Mouse (Mus musculus) embryonic facial prominence, embryonic 10.5 days (tissue): ENCODE results near the gene Cacna1c. TPM values are rescaled to one million over a fixed set of nuclear protein-coding genes. Genes with fewer than 3 reads are reported as not detected.

ENCODE experiments used
- DNase-seq: peaks from one replicate; pipeline ENCODE4 v3.0.0-alpha.2; 2017; ENCODE audit warnings: low spot score
- H3K27ac ChIP-seq: fragments of 300-500 bp; sonication (generic); replicated peaks from 2 replicates; pipeline ENCODE4 v1.5.1; 2016; ENCODE audit warnings: mild to moderate bottlenecking
- H3K27me3 ChIP-seq: fragments of 300-500 bp; sonication (generic); replicated peaks from 2 replicates; pipeline ENCODE4 v1.6.1; 2016; ENCODE audit warnings: low read depth, mild to moderate bottlenecking; ENCODE audit not compliant: poor library complexity, severe bottlenecking
- H3K36me3 ChIP-seq: fragments of 300-500 bp; sonication (generic); replicated peaks from 2 replicates; pipeline ENCODE4 v1.6.1; 2016; ENCODE audit warnings: mild to moderate bottlenecking, moderate library complexity
- H3K4me1 ChIP-seq: fragments of 300-500 bp; sonication (generic); 2 replicates; pipeline ENCODE4 v1.6.1; 2016
- H3K4me3 ChIP-seq: fragments of 300-500 bp; sonication (generic); 2 replicates; pipeline ENCODE4 v1.5.1; 2016; ENCODE audit warnings: mild to moderate bottlenecking, moderate library complexity
- H3K9me3 ChIP-seq: fragments of 300-500 bp; sonication (generic); 2 replicates; pipeline ENCODE4 v1.6.1; 2016; ENCODE audit warnings: mild to moderate bottlenecking
- WGBS: fragments of 180-500 bp; shearing (Covaris S2); methylation state at CpG from one replicate; pipeline ENCODE4 v1.1.7; 2016; 5-methylcytosine and 5-hydroxymethylcytosine counted together
- polyA plus RNA-seq: library from polyadenylated mRNA; unstranded; fragments of >200 nt; fragmentation: Nextera tagmentation; extraction: Ambion mirVana; gene quantifications from 2 replicates; pipeline ENCODE4 v1.2.1, GENCODE M21; 2016

The Cacna1c gene
- polyA plus RNA-seq, 1 experiment from 2014 or later, result 4.9 TPM

DNA sequence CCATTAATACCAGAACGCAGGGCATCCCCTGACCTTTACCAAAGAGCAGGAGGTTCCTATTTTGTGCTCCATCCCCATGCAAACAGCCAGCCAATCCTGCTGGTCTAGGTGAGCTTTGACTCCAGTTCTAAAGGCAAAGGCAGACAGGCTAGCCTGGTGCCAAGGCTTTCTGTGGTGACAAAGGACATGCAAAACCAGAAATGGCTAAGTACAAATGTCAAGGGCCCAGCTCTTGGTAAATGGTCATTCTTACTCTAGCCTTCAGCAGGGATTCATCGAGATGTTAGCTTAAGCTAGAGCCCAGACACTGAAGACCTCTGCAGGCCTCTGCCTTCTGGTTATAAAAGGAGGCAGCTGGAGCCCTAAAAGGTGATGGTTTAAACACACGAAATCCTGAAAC lies 269.5 kb downstream of the Cacna1c start:
- Histone ChIP-seq H3K27me3 (peaks cover 7% of the 10 kb centered on the region), H3K9me3 (no peaks in the 10 kb centered on the region), H3K4me3 (no peak overlapping the region), H3K27ac (no peak overlapping the region), H3K4me1 (peaks cover 71% of the 10 kb centered on the region), H3K36me3 (no peaks in the 10 kb centered on the region)
- WGBS, result 73% methylated on average over 3 of the region's 3 CpGs
- no peak for DNase-seq

- WGBS, result 91% methylated on average over 12 of the region's 12 CpGs
- Histone ChIP-seq H3K27ac (no peak overlapping the region), H3K9me3 (no peaks in the 10 kb centered on the region), H3K27me3 (peaks cover 7% of the 10 kb centered on the region), H3K36me3 (no peaks in the 10 kb centered on the region), H3K4me3 (no peak overlapping the region), H3K4me1 (peaks cover 55% of the 10 kb centered on the region)
- no peak for DNase-seq
These were observed 271.8 kb downstream of the Cacna1c start for GRCm38 (mm10) chr6:118924426-118924825.

DNA sequence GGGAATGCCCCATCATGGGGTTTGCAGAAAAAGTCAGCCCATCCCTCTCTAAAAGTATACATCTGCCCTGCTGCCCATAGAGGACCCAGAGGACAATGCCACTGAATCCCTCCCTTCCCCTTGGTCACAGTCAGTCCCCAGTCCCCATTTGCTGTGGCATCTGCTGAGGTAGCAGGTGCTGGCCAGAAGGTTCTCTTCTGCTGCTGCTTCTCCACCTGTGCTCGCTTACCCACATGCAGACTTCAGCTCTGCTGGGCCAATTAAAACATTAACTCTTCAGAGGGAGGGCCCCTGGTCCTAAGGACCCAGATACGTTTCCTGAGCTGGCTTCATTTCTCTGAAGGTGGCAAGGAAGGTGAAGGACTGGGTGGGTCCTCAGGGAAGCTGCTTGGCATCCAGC lies 272.3 kb downstream of the Cacna1c start:
- Histone ChIP-seq H3K27me3 (peaks cover 7% of the 10 kb centered on the region), H3K4me1 (peaks cover 50% of the 10 kb centered on the region), H3K9me3 (no peaks in the 10 kb centered on the region), H3K27ac (no peak overlapping the region), H3K4me3 (no peak overlapping the region), H3K36me3 (no peaks in the 10 kb centered on the region)
- 61% methylated on average over 2 of the region's 2 CpGs for WGBS
- no peak for DNase-seq

DNA sequence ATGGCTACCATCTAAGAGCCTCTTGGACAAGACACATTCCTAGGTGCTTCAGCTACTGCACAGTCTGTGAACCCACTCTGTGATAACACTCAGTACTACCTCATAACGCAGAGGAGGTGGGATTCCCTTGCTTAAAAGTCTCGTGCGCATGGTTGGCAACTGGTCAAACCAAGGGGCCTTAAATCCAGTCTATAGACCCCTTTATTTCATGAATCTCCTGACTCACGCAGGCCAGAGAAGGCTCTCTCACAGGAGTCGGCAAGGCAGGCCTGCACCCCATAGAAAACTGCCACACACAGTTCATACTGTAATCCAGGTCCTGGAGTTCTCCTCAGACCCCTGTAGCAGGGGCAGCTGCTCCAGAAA lies 273.0 kb downstream of the Cacna1c start:
- DNase-seq, result no peak
- H3K27me3 ChIP-seq, result peaks cover 7% of the 10 kb centered on the region
- 87% methylated on average over 5 of the region's 5 CpGs for WGBS
- no peaks in the 10 kb centered on the region for H3K36me3 ChIP-seq
- no peaks in the 10 kb centered on the region for H3K9me3 ChIP-seq
- H3K4me3 ChIP-seq, result no peak overlapping the region
- H3K4me1 ChIP-seq, result peaks cover 43% of the 10 kb centered on the region
- H3K27ac ChIP-seq, result no peak overlapping the region

- no peak overlapping the region for H3K4me3 ChIP-seq
- peaks cover 7% of the 10 kb centered on the region for H3K27me3 ChIP-seq
- no peaks in the 10 kb centered on the region for H3K36me3 ChIP-seq
- no peak overlapping the region for H3K27ac ChIP-seq
- peaks cover 37% of the 10 kb centered on the region for H3K4me1 ChIP-seq
- WGBS, result 36% methylated on average over 13 of the region's 13 CpGs
- DNase-seq, result peak; percentile 81
- no peaks in the 10 kb centered on the region for H3K9me3 ChIP-seq
These were observed 273.6 kb downstream of the Cacna1c start for GRCm38 (mm10) chr6:118922328-118923211.

- Histone ChIP-seq H3K27me3 (no peaks in the 10 kb centered on the region), H3K4me1 (peaks cover 40% of the 10 kb centered on the region)
- WGBS, result 78% methylated on average over 4 of the region's 4 CpGs
These were observed 288.0 kb downstream of the Cacna1c start for GRCm38 (mm10) chr6:118908176-118908575.

DNA sequence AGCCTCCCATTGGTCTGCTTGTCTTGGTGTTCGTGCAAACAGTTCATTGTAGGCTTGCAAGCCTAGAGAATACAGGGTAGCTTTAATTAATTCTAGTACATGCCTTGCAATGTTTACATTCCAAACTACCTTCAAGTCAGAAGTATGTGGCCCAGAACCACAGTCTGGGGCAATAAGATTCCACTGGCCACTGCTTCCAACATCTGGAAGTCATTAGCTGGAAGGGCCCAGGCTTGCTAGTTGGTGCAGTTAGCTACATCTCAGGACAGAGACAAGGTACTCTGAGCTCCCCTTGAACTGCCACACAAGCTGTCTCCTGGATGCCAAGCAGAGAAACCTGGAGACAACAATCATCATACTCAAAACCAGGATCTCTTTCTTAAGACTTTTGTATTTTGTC lies 288.5 kb downstream of the Cacna1c start:
- Histone ChIP-seq H3K4me3 (no peak overlapping the region), H3K4me1 (peaks cover 36% of the 10 kb centered on the region), H3K27ac (no peak overlapping the region; the same call in 1 of the 2 replicates), H3K9me3 (no peaks in the 10 kb centered on the region), H3K36me3 (no peaks in the 10 kb centered on the region), H3K27me3 (no peaks in the 10 kb centered on the region)
- peak; percentile 62 for DNase-seq
- WGBS, result 30% methylated on average over 1 of the region's 1 CpGs

More at GRCm38 (mm10) chr6:118908176-118908575, 288.0 kb downstream of the Cacna1c start:
- Histone ChIP-seq H3K27ac (no peak overlapping the region; the same call in 1 of the 2 replicates), H3K9me3 (no peaks in the 10 kb centered on the region), H3K4me3 (no peak overlapping the region), H3K36me3 (no peaks in the 10 kb centered on the region)
- DNase-seq, result no peak

GRCm38 (mm10) chr6:118906878-118907277 lies 289.3 kb downstream of the Cacna1c start:
- Histone ChIP-seq H3K27me3 (no peaks in the 10 kb centered on the region), H3K4me3 (no peak overlapping the region), H3K36me3 (no peaks in the 10 kb centered on the region), H3K27ac (no peak overlapping the region), H3K4me1 (peaks cover 30% of the 10 kb centered on the region), H3K9me3 (no peaks in the 10 kb centered on the region)
- no peak for DNase-seq
- WGBS, result 92% methylated on average over 5 of the region's 5 CpGs

GRCm38 (mm10) chr6:118899688-118900087 lies 296.5 kb downstream of the Cacna1c start:
- 57% methylated on average over 8 of the region's 8 CpGs for WGBS
- Histone ChIP-seq H3K27ac (no peak overlapping the region), H3K4me3 (no peak overlapping the region), H3K9me3 (no peaks in the 10 kb centered on the region), H3K4me1 (peaks cover 19% of the 10 kb centered on the region), H3K27me3 (no peaks in the 10 kb centered on the region), H3K36me3 (no peaks in the 10 kb centered on the region)
- DNase-seq, result peak; percentile 11

GRCm38 (mm10) chr6:118897101-118897500 lies 299.1 kb downstream of the Cacna1c start:
- Histone ChIP-seq H3K27me3 (no peaks in the 10 kb centered on the region), H3K36me3 (no peaks in the 10 kb centered on the region), H3K4me3 (no peak overlapping the region), H3K4me1 (peaks cover 19% of the 10 kb centered on the region), H3K9me3 (no peaks in the 10 kb centered on the region), H3K27ac (no peak overlapping the region)
- WGBS, result 47% methylated on average over 5 of the region's 5 CpGs
- DNase-seq, result no peak

GRCm38 (mm10) chr6:118894043-118894442 lies 302.2 kb downstream of the Cacna1c start:
- Histone ChIP-seq H3K4me3 (no peak overlapping the region), H3K36me3 (no peaks in the 10 kb centered on the region), H3K27me3 (no peaks in the 10 kb centered on the region), H3K27ac (no peak overlapping the region), H3K4me1 (peaks cover 6% of the 10 kb centered on the region), H3K9me3 (no peaks in the 10 kb centered on the region)
- DNase-seq, result no peak
- 93% methylated on average over 6 of the region's 6 CpGs for WGBS

GRCm38 (mm10) chr6:118889441-118889840 lies 306.8 kb downstream of the Cacna1c start:
- no peak for DNase-seq
- Histone ChIP-seq H3K27me3 (no peaks in the 10 kb centered on the region), H3K27ac (no peak overlapping the region), H3K36me3 (no peaks in the 10 kb centered on the region), H3K4me1 (peaks cover 3% of the 10 kb centered on the region), H3K9me3 (no peaks in the 10 kb centered on the region), H3K4me3 (no peak overlapping the region)
- 84% methylated on average over 4 of the region's 4 CpGs for WGBS

DNA sequence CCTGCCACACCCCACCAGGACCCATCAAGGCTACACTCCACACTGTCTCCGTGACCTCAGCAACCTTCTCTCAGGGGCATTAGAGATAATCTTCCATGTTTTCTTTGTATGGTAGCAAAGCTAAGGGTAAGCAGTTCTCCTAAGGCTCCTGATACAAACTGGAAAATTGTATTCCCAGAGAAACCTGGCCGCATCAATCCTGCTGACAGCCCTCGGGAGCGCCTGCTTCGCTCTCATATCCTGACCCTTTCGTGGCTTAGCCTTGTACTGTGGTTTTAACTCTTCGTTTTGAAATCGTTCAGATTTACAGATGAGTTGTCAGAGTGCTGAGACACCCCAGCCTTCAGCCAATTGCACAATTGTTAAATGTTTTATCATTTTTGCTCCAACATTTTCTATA lies 309.2 kb downstream of the Cacna1c start:
- H3K4me3 ChIP-seq, result no peak overlapping the region
- H3K27me3 ChIP-seq, result no peaks in the 10 kb centered on the region
- H3K36me3 ChIP-seq, result no peaks in the 10 kb centered on the region
- peaks cover 10% of the 10 kb centered on the region for H3K4me1 ChIP-seq
- DNase-seq, result no peak
- 90% methylated on average over 8 of the region's 8 CpGs for WGBS
- H3K9me3 ChIP-seq, result no peaks in the 10 kb centered on the region
- H3K27ac ChIP-seq, result no peak overlapping the region
